Mouse (Mus musculus): ENCODE results near the gene Qser1. TPM values are rescaled to one million over a fixed set of nuclear protein-coding genes. Genes with fewer than 3 reads are reported as not detected.

Gene Qser1
- polyA plus RNA-seq, 1 experiment: 1.7 TPM

DNA sequence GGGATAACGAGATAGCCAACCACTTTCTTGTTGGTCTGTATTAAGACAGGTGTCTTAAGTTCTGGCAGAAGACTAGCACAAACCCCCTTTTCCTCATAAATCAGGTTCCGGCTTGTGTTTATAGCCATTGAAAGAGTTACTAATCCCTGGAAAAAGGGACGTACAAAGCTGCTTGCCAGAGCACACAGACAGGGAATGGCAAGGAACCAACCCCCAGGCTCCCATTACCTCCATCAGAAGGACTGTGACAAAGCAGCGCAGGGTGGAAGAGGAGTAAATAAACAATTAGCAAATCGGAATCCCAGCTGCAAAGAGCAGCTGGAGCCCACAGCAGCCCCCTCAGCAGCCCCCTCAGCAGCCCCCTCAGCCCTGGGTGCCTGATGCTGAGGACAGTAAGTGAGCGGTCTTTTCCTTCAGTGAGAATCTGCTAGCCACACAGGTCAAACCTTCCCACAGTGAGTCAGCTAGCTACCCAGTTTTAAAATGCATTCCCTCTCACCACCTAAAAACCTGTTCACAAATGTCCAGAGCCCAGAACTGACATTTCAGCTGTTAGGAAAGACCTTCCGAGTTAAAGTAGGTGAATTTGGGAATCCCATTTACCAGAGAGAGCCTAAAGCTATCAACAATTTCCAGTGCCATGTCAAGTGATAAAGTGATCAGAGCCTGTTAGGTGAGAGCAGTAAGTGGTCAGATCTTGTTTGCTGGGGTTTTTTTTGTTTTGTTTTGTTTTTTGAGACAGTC is 75.4 kb downstream of the Qser1 start:
- no peak for DNase-seq (ENCODE audit: low read depth, low spot score)
- 63% methylated on average over 7 of the region's 7 CpGs for WGBS

DNA sequence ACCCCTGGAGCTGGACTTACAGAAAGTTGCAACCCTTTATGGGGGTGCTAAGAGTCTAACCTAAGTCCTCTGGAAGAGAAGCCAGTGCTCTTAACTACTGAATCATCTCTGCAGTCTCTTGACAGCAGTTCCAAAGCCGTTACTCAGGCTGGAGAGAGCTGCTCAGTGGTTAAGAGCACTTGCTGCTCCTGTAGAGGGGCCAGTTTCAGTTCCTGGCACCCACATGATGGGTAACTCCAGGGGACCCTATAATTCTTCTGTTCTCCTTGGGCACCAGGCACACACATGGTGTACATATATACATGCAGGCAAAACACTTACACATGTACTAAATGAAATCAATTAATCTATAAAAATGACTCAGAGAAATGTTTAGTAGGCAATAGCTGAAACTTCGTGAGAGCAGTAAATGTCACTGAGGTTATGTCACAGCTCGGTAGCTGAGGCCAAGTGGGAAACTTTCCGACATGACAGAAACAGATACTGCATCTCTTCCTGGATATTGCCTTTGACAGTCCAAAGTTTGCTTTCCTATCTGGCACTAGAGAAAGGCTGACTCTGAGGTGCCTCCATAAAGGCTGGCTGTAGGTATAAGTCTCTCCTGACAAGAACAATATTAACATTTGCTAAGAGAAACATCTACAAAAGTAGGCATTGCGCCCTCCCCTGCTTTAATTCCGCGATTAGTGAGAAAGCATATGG is 76.2 kb downstream of the Qser1 start:
- WGBS: 42% methylated on average over 7 of the region's 7 CpGs
- DNase-seq (ENCODE audit: low read depth, low spot score): no peak

DNA sequence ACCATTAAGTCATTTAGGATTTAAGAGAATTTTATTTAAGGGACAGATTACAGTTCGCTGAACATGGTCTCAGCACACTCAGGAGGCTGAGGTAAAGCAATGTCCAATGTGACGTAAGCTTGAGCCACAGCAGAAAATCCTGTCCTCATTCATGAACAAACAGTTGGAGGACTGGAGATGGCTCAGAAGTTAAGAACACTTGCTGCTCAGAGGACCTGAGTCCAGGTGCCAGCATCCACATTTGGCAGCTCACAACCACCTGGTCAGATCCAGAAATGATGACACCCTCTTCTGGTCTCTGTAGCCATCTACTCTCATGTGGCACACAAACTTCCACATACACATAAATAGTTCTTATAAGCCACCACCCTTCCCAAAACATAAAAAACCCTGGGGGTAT is 76.9 kb downstream of the Qser1 start:
- DNase-seq (ENCODE audit: low read depth, low spot score): no peak
- 96% methylated on average over 2 of the region's 2 CpGs for WGBS

DNA sequence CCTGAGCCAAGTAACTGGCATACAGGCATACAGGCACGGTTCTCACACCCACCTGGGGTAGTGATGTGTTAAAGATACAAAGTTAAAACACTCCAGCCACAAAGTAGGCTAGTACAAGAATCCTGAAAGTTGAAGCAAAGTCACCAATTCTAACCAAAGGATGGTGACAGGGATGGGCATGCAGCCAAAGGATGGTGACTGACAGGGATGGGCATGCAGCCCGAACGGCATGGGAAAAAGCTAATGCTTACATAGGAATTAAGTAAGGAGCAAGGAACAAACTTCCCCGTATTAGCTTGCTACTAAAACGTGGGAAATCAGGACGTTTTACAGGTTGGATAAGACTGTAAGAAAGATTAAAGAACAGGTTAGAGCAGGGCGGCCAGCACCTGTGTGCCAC is 80.3 kb downstream of the Qser1 start:
- DNase-seq (ENCODE audit: low read depth, low spot score): no peak
- 59% methylated on average over 7 of the region's 7 CpGs for WGBS

DNA sequence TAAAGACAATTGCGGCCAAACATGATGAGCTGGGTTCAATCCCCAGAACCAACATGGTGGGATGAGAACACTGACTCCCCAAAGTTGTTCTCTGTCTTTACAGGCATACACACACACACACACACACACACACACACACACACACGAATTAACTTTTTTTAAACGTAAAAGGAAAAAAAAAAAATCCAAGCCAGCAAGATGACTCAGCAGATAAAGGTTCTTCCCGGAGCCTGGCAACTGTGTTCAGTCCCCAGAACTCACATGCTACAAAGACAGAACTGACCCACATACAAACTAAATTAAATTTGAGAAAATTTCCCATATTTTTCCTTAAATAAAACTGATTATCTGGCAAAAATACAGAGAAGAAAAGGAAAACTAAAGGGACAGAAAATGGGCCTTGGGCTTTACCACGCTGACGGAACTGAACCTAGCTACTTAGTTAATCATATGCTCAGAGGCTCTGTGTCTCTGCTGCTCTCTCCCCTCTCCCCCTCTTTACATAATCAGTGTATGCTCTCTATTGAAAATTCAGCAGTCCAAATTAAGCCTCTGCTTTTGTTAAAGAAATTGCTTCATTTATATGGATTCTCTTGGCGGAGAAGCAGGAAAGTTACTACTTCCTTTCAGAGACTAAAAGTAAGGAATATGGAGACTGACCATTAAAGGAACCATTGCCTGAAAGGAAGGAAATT is 83.9 kb downstream of the Qser1 start:
- WGBS: 69% methylated on average over 7 of the region's 7 CpGs

DNA sequence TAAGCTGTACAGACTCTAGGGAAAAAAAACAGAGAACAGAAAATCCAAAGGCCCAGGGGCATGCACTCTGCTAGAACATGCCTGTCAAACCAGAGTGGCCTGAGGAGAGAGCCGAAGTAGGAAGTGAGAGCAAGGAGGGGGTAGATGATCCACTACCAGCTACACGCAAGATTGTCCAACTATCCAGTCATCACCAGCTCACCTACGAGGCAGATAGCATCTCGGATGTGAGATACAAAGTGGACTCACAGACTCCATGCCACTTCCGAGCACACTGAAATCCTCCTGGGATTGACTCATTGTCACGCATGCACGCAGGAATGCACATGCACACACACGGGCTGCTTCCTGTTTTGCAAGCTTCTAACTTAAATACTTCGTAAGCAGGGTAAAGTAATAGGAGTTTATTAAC is 84.5 kb downstream of the Qser1 start:
- DNase-seq (ENCODE audit: low read depth, low spot score): no peak
- WGBS: 77% methylated on average over 9 of the region's 9 CpGs

More for the DNA sequence above, 83.9 kb downstream of the Qser1 start:
- no peak for DNase-seq (ENCODE audit: low read depth, low spot score)

DNA sequence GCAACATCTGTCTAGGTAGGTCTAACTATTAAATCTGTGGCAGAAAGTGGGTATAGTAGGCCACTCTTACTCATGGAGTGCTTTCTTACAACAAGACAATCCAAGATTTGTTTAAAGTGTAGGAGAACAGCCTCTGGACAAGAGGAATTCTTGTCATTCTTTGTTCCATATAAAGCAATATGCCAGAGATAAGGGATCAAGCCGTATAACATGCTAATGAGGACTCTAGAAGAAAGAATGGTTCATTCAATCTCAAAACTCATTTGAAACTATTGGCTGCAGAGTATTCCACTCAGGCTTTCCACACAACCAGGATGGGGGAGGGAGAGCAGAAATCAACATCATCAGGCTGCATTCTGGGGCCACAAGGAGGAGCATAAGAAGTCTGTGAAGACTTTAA is 89.2 kb downstream of the Qser1 start:
- 53% methylated on average over 1 of the region's 1 CpGs for WGBS
- no peak for DNase-seq (ENCODE audit: low read depth, low spot score)

DNA sequence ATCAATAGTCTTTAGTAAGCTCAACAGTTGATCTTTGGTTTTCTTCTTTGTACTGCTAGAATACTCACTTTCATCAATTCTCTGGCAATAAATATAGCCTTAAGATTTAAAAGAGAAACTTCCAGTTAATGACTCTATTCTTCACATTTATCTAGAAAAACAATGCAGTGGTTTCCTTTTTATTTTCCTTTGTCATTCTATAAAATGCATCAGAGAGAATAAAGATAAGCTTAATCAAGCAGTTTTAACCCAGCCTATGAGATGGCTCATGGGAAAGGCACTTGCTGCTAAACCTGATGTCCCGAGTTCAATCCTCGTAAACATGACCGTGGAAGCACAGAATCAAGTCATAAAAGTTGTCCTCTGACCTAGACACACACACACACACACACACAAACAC is 94.5 kb downstream of the Qser1 start:
- DNase-seq (ENCODE audit: low read depth, low spot score): no peak
- 9% methylated on average over 3 of the region's 3 CpGs for WGBS

DNA sequence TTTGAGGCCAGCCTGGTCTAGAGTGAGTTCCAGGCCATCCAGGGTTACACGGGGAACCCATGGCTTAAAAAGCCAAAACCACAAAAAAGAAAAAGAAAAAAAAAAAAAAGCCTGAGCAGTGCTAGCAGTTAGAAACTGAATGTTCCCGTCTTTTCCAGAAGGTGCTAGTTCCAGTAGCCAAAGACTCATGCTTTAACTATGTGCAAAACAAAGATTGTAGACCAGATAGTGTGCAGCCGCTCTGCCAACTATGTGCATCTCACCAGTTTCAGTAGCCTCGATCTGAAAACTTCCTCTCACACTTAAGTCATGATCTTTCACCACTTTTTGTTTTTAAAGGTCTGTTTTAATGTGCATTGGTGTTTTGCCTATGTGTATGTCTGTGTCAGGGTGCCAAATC is 98.7 kb downstream of the Qser1 start:
- 73% methylated on average over 4 of the region's 4 CpGs for WGBS
- no peak for DNase-seq (ENCODE audit: low read depth, low spot score)

DNA sequence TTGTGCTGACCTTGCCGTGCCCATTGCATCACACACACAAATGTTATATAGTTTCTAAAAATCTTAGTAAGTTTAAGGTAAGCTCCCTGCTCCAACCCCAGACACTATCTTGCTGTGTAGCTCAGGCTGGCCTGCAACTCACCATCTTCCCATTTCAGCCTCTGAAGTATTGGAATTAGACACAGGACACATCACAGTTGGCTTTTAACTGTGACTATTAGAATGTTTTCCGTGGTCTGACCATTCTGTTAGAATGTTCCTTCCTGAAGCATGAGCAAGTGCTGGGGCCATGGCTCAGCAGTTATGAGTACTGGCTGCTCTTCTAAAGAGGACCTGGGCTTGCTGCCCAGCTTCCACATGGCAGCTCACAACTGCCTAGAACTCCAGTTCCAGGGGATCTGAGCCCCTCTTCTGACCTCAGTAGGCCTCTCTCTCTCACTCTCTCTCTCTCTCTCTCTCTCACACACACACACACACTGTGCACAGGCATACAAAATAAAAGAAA is 99.3 kb downstream of the Qser1 start:
- DNase-seq (ENCODE audit: low read depth, low spot score): no peak
- WGBS: 84% methylated on average over 2 of the region's 2 CpGs

DNA sequence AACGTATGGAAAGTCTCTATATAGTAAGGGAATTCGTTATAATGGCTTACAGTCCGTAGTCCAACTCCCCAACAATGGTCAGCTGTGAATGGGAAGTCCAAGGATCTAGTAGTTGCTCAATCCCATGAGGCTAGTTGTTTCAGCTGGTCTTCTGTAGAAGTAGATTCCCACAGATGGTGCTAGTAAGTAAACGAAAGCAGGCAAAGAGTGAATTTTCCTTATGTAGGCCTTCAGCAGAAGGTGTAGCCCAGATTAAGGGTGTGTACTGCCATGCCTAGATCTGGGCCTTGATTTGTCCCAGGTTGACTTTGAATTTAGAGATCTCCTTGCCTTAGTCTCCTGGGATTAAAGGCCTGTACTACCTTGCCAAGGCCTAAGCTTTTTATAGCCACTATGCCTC is 100.3 kb downstream of the Qser1 start, which contains the start of gene Pin1rt1:
Gene Pin1rt1, minus strand, starts transcription at position 101 of the 400 bp plus-strand sequence.
- no peak for DNase-seq (ENCODE audit: low read depth, low spot score)
- 80% methylated on average over 4 of the region's 4 CpGs for WGBS

DNA sequence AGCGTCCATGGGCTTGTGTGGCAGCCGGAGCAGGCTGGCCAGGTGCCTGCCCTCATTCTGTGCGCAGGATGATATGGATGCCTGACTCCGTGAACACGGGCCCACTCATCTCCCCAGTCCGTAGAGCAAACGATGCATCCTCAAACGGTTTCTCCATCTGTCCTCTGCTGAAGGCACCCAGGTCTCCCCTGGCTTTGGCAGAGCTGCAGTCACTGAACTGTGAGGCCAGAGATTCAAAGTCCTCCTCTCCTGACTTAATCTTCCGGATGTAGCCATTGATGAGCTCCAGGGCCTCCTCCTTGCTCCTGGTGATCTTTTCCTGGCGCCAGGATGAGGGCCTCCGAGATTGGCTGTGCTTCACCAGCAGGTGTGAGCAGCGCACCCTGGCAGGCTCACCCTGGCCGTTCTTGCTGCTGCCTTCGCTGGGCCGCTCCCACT is 102.3 kb downstream of the Qser1 start:
- 53% methylated on average over 15 of the region's 15 CpGs for WGBS
- DNase-seq (ENCODE audit: low read depth, low spot score): no peak

DNA sequence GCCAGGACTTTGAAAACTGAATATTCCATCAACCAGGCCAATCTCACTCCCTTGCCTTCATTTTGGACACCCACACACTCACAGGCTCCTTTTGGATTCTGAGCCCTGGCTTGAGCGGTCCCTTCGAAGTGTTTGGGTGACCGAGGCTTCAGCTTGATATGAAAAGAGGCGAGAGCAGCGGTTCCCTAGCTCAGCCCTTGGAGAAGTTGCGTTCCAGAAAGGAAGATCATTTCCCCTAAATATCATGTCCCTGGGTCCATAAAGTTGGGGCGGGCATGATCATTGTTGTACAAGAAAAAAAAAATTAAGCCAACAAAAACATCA is 104.1 kb downstream of the Qser1 start:
- 2% methylated on average over 7 of the region's 7 CpGs for WGBS
- peak; percentile 6 for DNase-seq (ENCODE audit: low read depth, low spot score)

DNA sequence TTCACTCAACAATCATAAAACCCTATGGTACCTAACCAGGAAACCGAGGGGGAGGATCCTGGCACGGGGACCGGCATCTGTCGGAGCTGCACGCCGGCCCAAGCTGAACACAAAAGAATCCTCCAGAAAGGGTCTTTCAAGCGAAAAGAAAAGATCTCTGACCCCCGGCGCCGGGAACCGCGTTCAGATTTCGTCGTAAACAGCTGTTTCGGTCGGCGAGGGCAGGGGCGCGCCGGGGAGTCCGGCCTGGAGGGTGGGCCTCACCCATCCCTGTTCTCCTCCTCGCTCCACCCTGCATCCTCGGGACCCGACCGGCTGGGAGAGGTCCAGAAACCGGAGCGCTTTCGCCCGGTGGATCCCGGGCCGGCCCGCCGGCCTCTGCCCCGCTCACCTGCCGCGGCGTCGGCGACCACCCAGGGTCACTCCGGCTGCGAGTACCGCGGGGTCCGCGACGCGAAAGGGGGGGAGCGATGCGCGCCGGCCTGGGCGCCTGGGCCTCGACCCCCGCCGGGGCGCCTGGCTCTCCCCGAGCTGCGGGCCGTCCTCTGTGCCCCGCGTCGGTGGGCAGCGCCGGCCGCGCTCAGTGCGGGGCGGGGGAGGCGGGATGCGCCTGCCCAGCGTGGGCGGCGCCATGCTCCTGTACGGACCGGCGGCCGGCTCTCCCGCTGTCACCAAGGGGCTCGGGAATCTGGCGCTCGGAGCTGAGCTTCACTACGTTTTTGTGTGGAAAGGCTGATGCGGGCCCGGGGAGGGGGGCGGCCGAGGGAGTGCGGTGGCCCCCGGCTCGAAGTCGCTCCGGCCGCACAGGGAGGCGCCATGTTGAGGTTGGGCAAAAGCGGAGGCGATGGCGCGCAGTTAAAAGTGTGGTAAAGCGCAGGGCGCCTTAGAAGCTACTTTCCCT is 104.7 kb downstream of the Qser1 start, which contains the start of gene Tcp11l1:
Gene Tcp11l1, minus strand, starts transcription at position 585 of the 901 bp plus-strand sequence.
- under 1% methylated on average over 72 of the region's 99 CpGs for WGBS
- DNase-seq (ENCODE audit: low read depth, low spot score): peak; percentile 3

DNA sequence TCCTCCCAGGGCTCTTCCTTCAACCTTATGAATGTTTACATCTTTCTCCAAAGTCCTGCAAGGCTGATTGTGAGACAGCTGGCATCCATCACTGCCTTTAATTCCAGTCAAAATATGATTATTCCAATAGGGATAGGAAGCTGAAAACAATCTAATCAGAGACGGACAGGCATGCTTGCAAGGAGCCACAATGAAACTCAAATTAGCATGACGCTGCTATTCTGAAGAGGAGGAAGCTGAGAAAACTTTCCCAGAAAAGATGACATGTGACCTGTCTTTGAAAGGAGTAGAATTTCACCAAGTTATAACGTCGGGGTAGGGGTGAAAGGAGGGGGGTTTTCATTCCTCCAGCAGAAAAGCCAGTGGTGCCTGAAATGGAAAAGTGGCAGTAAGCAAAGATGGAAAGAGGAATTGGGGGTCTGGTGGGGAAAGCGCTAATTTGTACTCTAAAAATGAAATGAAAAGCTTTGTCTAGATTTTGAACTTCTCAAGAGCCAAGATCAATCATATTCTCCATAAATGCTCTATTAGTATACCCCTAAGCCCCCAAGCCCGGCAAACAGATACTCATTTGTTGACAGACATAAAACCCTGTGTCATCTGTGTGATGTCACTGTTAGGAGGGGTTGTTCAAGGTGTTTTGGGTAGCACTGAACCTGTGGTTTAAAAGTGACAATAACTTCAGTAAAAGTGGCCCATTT is 105.7 kb downstream of the Qser1 start:
- no peak for DNase-seq (ENCODE audit: low read depth, low spot score)
- WGBS: 32% methylated on average over 6 of the region's 6 CpGs

DNA sequence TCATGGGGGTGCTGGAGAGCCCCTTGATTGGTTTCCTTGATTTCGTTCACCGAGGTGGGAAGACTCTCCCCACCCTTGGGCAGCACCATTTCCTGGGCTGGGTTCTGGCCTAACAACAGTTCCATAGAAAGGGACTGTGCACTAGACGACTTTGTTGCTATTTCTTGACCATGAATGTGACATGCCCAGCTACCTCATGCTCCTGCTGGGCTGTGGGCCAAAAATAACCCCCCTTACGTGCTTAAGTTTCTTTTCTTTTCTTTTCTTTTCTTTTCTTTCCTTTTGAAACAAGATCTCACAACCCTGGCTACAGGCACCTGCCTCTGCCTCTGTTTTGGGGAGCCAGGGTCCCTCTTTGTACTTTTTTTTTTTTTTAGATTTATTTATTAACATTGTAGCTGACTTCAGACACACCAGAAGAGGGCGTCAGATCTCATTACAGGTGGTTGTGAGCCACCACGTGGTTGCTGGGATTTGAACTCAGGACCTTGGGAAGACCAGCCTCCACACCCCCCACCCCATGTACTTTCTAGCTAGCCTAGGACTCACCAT is 106.7 kb downstream of the Qser1 start:
- no peak for DNase-seq (ENCODE audit: low read depth, low spot score)

More for the DNA sequence above, 106.7 kb downstream of the Qser1 start:
- 66% methylated on average over 6 of the region's 6 CpGs for WGBS
